Mouse (Mus musculus): ENCODE results near the gene Smu1. TPM values are rescaled to one million over a fixed set of nuclear protein-coding genes. Genes with fewer than 3 reads are reported as not detected.

Gene Smu1
- polyA plus RNA-seq, 1 experiment, result 30.0 TPM

Other genes with a start within 250 kb of the Smu1 start
- gene Aptx, start 54.7 kb downstream of the Smu1 start, polyA plus RNA-seq (2012; rRNA removed), result 5.9 and 7.3 TPM in 2 replicates
- 9.2 and 11.4 TPM in 2 replicates for gene Dnaja1, start 35.8 kb downstream of the Smu1 start, polyA plus RNA-seq (2012; rRNA removed)
- gene B4galt1, start 96.1 kb upstream of the Smu1 start, polyA plus RNA-seq (2012; rRNA removed), result 55.4 and 71.0 TPM in 2 replicates
- gene Spink4, start 162.1 kb upstream of the Smu1 start, polyA plus RNA-seq (2012; rRNA removed), result 16,689 and 16,845 TPM in 2 replicates
- gene Bag1, start 190.4 kb upstream of the Smu1 start, polyA plus RNA-seq (2012; rRNA removed), result 85.1 and 89.6 TPM in 2 replicates
- 23.5 and 24.8 TPM in 2 replicates for gene Chmp5, start 190.5 kb upstream of the Smu1 start, polyA plus RNA-seq (2012; rRNA removed)
- gene Nfx1, start 213.0 kb upstream of the Smu1 start, polyA plus RNA-seq (2012; rRNA removed), result 19.7 and 26.1 TPM in 2 replicates

Data from large intestine, adult 2 months (tissue).